Mouse (Mus musculus): Measurements from ENCODE around the gene Serpinb1c. TPM values are rescaled to one million over a fixed set of nuclear protein-coding genes. Genes with fewer than 3 reads are reported as not detected.

The Serpinb1c gene
- polyA plus RNA-seq, 1 experiment from 2014 or later = not detected

GRCm38 (mm10) chr13:32833237-32833636, 64.8 kb downstream of the Serpinb1c start:
- Histone ChIP-seq H3K4me1 (no peaks in the 10 kb centered on the region), H3K9me3 (no peaks in the 10 kb centered on the region), H3K4me3 (no peak overlapping the region), H3K27me3 (no peaks in the 10 kb centered on the region), H3K36me3 (no peaks in the 10 kb centered on the region), H3K4me2 (replicated peaks) (no peak overlapping the region), H3K9ac (no peak overlapping the region), H3K27ac (no peak overlapping the region)
- 79% methylated on average over 6 of the region's 6 CpGs for WGBS
- no peak for ATAC-seq (ENCODE audit: low FRiP score, low read depth)

- no peaks in the 10 kb centered on the region for H3K27me3 ChIP-seq
- H3K4me1 ChIP-seq = no peaks in the 10 kb centered on the region
- no peak overlapping the region for H3K4me2 ChIP-seq (replicated peaks)
- ATAC-seq (ENCODE audit: low FRiP score, low read depth) = no peak
- no peaks in the 10 kb centered on the region for H3K9me3 ChIP-seq
- WGBS = 80% methylated on average over 3 of the region's 3 CpGs
- H3K9ac ChIP-seq = no peak overlapping the region
- H3K27ac ChIP-seq = no peak overlapping the region
- H3K4me3 ChIP-seq = no peak overlapping the region
- H3K36me3 ChIP-seq = no peaks in the 10 kb centered on the region
Observed at GRCm38 (mm10) chr13:32832776-32833175, 65.2 kb downstream of the Serpinb1c start.

- Histone ChIP-seq H3K9me3 (no peaks in the 10 kb centered on the region), H3K9ac (no peak overlapping the region), H3K4me2 (replicated peaks) (no peak overlapping the region), H3K36me3 (no peaks in the 10 kb centered on the region), H3K4me1 (no peaks in the 10 kb centered on the region), H3K4me3 (no peak overlapping the region), H3K27me3 (no peaks in the 10 kb centered on the region), H3K27ac (no peak overlapping the region)
- WGBS = 87% methylated on average over 3 of the region's 3 CpGs
- ATAC-seq (ENCODE audit: low FRiP score, low read depth) = no peak
Observed at GRCm38 (mm10) chr13:32831505-32832273, 66.3 kb downstream of the Serpinb1c start.

Other genes with a start within 250 kb of the Serpinb1c start
- gene Mylk4, start 114.3 kb downstream of the Serpinb1c start, polyA plus RNA-seq (2015; fragmentation: Nextera tagmentation; extraction: Ambion mirVana) = 4.7 and 5.1 TPM in 2 replicates
- gene Wrnip1, start 96.2 kb downstream of the Serpinb1c start, polyA plus RNA-seq (2015; fragmentation: Nextera tagmentation; extraction: Ambion mirVana) = 23.7 and 24.1 TPM in 2 replicates
- gene D930007J09Rik, start 95.4 kb downstream of the Serpinb1c start, polyA plus RNA-seq (2015; fragmentation: Nextera tagmentation; extraction: Ambion mirVana) = not detected in 2 replicates
- 5.4 and 7.0 TPM in 2 replicates for gene Serpinb1a, start 47.0 kb downstream of the Serpinb1c start, polyA plus RNA-seq (2015; fragmentation: Nextera tagmentation; extraction: Ambion mirVana)
- gene Serpinb6b, start 67.0 kb upstream of the Serpinb1c start, polyA plus RNA-seq (2015; fragmentation: Nextera tagmentation; extraction: Ambion mirVana) = 0.86 and 0.92 TPM in 2 replicates
- 3.1 and 3.3 TPM in 2 replicates for gene Serpinb9, start 105.0 kb upstream of the Serpinb1c start, polyA plus RNA-seq (2015; fragmentation: Nextera tagmentation; extraction: Ambion mirVana)
- not detected in 2 replicates for gene Serpinb9b, start 129.2 kb upstream of the Serpinb1c start, polyA plus RNA-seq (2015; fragmentation: Nextera tagmentation; extraction: Ambion mirVana)
- gene Serpinb1b, start 180.4 kb upstream of the Serpinb1c start, polyA plus RNA-seq (2015; fragmentation: Nextera tagmentation; extraction: Ambion mirVana) = 0.17 and 0.49 TPM in 2 replicates

All from limb, embryonic 13.5 days (tissue).